Mouse (Mus musculus) brain, embryonic 14.5 days (tissue): Measurements from ENCODE around the gene Siglecf. TPM values are rescaled to one million over a fixed set of nuclear protein-coding genes. Genes with fewer than 3 reads are reported as not detected.

ENCODE experiments used
- DNase-seq: peaks from one replicate; pipeline ENCODE4 v3.0.0-alpha.2; 2011; ENCODE audit warnings: low read depth
- CTCF ChIP-seq: fragments of 200-500 bp; IDR thresholded peaks from 2 replicates; pipeline ENCODE4 v1.5.1; 2012; ENCODE audit warnings: inconsistent platforms, mild to moderate bottlenecking, moderate library complexity, borderline replicate concordance; ENCODE audit not compliant: insufficient read depth, insufficient read length; ENCODE audit errors: extremely low read depth
- POLR2A ChIP-seq: fragments of 200-500 bp; IDR thresholded peaks from 2 replicates; pipeline ENCODE4 v1.6.1; 2012; ENCODE audit warnings: mild to moderate bottlenecking, inconsistent platforms, borderline replicate concordance; ENCODE audit not compliant: poor library complexity, insufficient read depth, insufficient read length, severe bottlenecking; ENCODE audit errors: extremely low read depth
- polyA plus RNA-seq: library from polyadenylated mRNA; depleted of rRNA; stranded (reverse); fragments of >200 nt; gene quantifications from 2 replicates; pipeline ENCODE4 v1.2.3, GENCODE M21; 2012; rRNA removed

Siglecf gene
- polyA plus RNA-seq = 0.07 and 0.09 TPM in 2 replicates

DNA sequence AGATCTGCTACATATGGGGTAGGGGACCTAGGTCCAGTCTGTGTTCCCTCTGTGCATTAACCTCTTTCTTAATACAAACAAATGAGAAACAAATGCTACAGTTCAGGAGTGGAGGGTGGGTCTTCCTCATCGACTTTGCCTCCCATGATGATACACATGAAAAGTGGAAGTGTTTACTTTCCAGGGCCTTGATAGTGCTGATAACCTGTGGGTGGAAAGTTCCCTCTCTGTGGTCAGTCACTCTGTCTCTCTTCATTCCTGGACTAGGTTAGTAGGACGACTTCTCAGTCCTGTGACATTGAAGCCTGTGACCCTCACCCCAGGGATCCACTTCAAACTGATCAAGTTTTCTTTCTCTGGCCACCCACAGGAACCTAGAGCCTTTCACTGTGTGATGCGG, at the start of gene Siglecf:
TSS of gene Siglecf (plus strand) at position 188 of the 400 bp plus-strand sequence.
- DNase-seq = no peak
- TF ChIP-seq POLR2A = no peak
- TF ChIP-seq CTCF = no peak

DNA sequence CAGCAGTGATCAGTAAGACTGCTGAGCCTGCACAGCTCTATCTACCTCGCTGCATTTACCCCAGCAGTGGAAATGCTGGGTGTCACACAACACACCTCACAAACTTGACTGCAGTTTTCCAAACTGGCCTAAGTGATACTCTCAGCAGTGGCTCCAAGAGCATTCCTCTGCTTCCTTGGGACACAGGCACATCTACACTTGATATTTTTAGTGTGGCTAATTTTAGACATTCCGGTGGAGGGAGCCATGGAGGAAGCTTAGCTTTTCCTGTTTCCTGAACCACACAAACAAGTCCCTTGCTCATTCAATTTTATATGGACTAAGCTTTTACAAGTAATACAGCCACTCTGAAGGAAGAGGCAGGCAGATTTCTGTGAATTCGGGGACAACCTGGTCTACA, 45.9 kb upstream of the Siglecf start:
- TF ChIP-seq POLR2A = no peak
- no peak for TF ChIP-seq CTCF
- no peak for DNase-seq

DNA sequence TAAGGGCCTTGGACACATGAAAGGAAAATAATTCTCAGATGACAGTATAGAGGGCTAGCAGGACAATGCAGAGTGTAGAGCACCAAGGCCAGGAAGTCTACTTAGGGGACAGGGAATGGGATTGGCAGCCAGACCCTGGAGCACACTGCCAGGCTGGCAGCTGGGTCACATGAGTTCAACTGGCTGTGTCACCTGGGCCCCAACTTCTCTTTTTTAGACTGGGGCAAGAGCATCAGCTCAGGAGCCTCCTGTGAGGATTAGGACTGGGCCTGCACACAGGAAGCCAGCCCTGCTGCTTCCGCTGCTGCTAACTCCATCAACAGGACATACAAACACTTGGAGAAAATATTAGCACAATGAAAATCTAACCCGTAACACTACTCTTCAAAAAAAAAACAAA, 42.1 kb upstream of the Siglecf start:
- TF ChIP-seq POLR2A = no peak
- no peak for TF ChIP-seq CTCF
- no peak for DNase-seq

DNA sequence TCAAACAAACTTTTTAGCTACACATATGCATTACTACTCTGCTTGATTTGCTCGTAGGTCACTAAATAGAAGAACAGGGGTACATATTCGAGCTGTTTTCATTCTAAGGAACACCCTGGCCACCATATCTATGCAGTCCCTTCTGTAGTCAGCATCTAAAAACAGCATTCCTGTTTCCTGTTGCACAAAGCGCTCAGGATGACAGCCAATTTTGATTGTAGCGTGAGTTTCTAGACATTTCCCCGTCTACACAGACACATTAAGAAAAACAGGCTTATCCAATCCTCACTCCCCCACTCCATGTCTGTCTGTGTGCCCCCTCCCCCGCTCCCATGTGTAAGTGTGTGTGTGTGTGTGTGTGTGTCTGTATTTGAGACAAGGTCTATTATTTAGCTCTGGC, 39.5 kb upstream of the Siglecf start:
- no peak for DNase-seq
- TF ChIP-seq CTCF (no peak), POLR2A (no peak)

DNA sequence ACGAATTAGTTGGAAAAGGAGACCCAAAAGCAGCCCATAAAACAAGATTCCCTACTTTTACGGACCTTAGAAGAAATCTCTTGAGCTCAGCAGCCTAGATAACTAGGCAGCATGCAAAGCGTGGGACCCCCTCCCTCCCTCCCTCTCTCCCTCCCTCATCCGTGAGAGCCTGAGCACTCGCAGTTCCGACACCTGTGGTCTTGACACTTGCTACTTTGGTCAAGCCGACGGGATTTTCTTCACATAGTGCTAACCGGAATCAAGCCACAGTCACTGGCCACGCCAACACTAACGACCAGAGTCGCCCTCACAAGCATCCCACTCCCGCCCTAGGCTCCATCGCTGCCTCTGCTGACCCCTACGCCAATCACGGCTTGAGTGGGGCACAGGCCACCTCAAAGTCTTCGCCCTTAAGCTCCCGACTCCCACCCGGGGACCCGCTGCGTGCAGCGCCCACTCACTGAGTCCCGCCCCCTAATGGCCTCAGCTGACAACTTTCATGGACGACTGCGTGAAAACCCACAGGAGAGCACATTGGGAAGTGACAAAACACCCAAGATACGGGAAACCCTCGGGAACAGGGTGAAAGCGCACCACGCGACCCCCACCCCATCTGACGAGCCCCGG, 38.6 kb upstream of the Siglecf start:
- TF ChIP-seq POLR2A (no peak), CTCF (no peak)
- DNase-seq = no peak

DNA sequence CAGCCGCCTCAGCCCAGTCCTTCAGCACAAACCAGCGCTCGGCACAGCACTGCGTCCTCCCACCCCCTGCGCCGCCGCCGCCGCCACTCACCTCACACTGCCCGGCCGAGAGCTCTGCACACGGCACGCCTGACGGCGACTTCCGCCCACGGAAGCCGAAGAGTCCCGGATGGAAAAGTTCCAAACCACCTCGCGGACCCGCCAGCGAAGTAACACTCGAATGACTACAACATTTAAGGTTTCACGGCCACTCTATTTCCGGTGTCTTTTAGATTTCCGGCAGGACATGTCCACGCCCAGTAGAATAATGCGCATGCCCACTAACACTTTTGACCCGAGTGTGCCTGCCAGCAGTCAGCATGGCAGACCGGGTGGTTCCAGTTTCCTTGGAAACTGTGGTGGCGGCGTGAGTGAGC, 38.1 kb upstream of the Siglecf start, which contains the start of gene Zfp715:
TSS of gene Zfp715 (minus strand) at position 282 of the 416 bp plus-strand sequence.
- peak; percentile 98 for DNase-seq
- TF ChIP-seq POLR2A (peak; percentile 34; the same call in 1 of the 2 replicates), CTCF (no peak)

DNA sequence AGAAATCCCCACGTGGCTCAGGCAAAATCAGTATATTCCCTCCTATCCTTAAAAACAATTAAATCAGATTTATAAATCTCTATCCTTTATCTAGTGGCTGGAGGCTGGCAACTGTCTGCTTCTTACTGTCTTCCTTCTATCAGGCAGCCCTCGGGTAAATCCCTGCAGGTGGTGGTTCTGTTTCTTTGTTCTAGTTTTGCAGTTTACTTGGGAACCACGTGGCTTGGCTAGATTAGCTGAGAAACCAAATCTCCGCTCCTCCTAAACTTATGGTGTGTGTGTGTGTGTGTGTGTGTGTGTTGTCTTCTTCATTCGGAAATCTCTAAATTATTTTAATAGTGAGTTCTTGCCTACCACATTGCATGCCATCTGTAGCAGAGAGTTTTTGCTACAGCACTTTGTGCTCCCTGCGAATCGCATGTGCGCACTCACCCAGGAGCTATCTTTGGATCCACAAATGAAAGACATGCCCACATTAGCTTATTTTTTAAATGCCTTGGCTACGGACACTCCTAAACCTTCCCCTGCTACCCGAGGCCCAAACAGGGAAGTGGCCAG, 24.8 kb upstream of the Siglecf start:
- DNase-seq = no peak
- TF ChIP-seq CTCF = no peak

DNA sequence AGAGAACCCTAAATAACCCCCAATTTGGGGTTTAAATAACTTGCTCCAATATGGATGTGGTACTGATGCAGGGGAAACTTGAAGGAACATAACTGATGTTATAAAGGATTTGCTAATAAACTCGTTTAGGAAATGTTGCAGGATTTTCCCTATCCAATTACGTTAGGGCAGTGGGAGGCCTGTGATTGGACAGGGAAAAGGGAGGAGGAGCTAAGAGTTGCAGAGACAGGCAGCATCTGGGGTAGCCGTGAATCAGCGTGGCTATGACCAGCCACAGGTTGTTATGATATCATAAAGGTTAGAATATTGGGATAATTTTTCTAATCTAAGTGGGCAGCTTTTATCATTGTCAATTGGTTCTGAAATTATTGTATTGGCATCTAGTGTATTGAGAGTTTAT, 23.0 kb upstream of the Siglecf start:
- TF ChIP-seq POLR2A = no peak
- TF ChIP-seq CTCF = no peak
- DNase-seq = no peak

DNA sequence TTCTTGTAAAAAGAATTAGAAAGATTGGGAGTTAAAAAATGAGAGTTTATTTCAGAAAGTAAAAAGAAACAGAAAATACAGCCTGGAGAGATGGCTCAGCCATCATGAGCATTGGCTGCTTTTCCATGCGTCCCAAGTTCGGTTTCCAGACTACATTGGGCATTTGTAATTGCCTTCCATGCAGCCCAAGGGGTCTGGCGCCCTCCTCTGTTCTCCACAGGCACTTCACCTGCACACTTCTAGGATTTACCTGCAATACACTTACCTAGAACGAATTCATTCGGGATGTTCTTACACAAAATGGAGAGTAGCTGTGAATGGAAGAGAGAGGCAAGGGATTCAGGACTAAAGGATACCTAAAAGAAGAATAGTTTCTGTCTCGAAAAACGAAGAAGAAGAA, 17.9 kb upstream of the Siglecf start:
- DNase-seq = no peak

DNA sequence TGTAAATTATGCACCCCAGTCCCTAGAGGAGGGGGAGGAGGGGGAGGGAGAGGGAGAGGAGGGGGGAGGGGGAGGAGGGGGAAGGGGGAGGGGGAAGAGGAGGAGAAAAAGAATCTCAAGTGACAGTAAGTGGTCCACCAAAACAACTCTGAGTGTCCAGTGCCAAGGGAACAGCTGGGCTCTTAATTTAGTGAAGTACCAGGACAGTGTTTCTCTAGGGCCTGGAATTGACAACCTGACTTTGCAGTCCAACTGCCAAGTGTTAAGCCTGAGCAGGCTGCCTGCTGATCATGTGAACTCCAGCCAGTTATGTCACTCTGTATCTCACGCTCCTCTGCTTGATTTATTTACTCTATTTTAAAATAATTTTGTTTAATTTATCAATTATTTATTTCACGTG, 17.2 kb upstream of the Siglecf start:
- TF ChIP-seq CTCF (no peak), POLR2A (no peak)
- DNase-seq = peak; percentile 25

More for the DNA sequence above, 17.9 kb upstream of the Siglecf start:
- no peak for TF ChIP-seq POLR2A
- TF ChIP-seq CTCF = peak; percentile 33; the same call in 1 of the 2 replicates

DNA sequence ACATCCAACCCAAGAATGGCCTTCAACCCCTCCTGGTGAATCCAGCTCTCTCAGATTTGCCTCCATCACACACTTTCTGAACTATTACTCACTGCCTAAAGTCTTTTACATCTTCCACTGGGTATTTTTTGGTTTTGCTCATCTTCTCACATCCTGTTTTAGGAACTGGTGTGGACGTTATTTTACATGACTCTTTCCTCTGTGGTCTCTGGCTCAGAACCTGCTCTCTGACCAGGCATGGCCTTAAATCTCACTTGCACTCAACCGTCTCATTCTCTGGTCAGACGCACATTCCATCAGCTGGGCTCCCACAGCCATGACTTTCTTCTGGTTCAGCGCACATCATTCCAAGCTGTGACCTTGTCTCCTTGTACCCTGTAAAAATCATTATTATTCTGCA, 10.4 kb upstream of the Siglecf start:
- TF ChIP-seq POLR2A (no peak), CTCF (no peak)
- no peak for DNase-seq

DNA sequence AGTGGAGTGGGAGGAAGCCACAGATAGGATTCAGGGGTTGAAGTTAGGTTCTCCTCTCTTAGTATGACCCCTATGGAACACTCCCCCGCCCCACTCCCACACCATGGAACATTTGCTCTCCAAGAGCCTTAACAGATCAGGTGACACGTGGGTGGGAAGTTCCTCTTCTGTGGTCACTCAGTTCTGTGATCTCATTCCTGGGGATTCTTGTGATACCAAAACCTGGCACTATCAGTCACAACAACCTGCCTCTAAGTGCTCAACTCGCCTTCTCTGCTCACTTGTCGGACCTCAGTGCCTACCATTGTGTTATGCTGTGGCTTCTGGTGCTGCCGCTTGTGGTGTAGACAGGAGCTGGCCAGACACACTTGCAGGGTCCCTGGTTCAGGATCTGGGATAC, 8.0 kb upstream of the Siglecf start:
- TF ChIP-seq CTCF = no peak
- TF ChIP-seq POLR2A = no peak
- DNase-seq = no peak
